Mouse (Mus musculus): Measurements from ENCODE around the gene Borcs7.

The Borcs7 gene

DNA sequence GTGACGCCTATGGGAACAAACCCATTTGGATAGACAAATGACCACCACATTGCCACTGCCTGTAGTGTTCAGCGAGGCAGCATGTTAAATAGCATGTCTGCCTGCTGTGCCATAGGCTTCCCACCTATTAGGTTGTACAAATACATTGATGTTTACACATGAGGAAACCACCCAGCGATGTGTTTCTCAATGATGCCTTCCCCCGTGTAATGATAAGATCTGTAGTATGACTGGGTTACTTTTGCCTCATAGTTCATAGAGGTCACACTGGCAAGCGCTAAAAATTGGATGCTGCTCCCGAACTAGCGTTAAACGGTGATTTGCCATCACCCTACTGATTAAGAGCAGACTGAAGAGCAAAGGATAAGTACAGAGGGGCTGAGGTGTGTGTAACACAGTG is 27.5 kb upstream of the Borcs7 start:
- no peak for DNase-seq (ENCODE audit: extremely low read depth, insufficient read length, low spot score)

DNA sequence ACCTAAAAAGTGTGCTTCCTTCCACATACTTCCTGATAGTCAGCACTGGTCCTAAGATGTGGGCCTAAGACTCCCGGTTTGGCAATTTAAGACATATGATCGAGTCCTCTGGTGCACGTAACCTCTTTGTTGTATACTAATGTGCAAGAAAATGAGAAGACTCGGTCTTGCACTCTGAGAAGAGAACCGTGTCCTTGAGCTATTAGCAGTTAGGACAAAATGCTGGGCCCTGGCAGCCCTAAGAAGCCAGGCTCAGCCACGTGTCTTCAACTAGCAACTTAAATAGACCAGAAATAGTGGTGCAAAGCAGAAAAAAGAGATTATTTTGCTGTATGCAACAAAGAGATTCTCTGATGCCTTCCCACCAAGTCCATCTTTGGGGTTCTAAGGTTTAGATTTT is 26.9 kb upstream of the Borcs7 start:
- DNase-seq (ENCODE audit: extremely low read depth, insufficient read length, low spot score): no peak

DNA sequence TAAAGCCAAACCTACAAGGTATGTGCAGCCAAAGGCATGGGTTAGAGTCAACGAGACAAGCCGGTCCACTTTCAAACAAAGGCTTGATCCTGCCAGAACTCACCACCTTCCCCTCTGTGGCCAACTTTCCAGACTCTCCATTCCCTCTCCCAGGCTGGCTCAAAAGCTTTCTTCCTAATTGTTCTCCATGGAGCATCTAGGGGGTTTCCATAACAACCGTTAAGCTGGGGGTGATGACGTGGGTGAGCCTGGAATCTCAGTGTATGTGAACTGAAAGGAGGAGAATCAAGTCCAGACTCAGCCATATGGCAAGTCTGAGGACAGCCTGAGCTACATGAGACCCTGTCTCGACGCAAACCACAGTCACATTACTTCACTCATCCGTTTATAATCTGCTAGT is 24.2 kb upstream of the Borcs7 start:
- no peak for DNase-seq (ENCODE audit: extremely low read depth, insufficient read length, low spot score)

DNA sequence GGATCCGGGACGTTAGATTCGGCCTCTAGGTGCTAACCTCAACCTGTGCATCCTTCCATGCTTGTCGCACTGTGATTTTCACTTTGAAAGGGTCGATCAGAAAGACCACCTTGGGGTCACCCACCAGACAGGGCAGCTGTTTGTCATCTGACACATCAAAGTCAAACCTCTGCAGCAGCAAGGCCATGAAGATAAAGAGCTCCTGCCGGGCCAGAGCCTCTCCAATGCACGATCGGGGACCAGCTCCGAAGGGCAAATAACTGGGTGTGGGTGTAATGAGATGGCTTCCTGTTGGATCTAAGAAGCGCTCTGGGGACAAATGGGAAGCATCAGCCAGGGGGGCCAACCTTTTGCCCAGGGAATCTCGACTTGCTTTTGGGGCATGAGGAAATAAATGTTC is 22.4 kb upstream of the Borcs7 start:
- no peak for DNase-seq (ENCODE audit: extremely low read depth, insufficient read length, low spot score)

DNA sequence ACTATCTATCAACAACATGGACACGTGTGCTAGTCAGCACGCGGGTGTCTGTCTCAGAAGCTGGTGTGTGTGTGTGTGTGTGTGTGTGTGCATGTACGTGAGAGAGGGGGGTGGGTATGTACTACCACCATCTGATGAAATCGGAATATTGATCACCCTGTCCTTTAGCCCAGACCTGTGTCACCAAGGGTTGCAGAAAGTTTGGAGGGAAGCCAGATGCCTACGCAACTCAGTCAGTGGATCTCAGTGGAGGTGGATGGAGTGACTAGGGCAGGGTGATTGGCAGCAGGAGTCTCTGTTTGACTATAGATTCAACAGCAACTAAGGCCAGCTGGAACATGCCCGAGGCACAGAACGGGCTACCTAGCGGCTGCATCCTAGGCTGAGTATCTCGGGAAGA is 21.4 kb upstream of the Borcs7 start:
- no peak for DNase-seq (ENCODE audit: extremely low read depth, insufficient read length, low spot score)

DNA sequence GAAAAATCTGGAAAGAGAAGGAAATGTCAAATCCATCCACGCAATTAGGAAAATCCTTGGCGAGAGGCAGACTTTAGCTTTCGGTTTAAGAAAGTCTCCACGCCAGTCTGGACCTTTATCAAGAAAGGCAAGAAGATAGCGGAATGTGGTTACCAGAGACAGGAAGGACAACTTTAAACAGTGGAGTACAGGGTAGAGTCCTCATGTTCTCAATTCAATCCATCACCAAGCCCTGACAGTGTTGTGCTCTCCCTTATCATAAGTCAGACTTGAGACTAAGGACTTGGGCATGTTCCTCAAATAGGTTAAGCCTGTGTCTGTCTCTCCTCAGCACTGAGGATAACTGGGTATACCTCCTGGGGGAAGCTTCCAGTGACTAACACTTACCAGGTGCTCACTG is 19.9 kb upstream of the Borcs7 start:
- no peak for DNase-seq (ENCODE audit: extremely low read depth, insufficient read length, low spot score)

DNA sequence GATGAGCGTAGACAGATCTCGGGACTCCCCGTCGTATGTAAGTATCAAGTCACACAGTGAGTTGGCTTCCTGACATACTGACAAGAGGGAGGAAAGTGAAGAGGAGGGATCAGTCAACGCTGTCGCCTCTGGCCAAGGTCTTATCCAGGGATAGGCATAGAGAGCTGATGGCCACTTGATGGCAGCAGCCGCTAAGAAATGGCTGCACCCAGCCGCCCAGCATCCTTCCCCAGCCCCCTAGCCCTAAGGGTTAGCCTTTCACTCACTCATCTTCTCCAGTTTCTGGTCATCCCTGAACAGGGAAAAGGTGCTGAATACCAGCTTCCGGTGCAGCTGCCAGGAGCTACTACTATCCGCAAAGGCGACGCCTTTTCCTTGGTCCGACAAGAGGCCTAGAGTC is 19.0 kb upstream of the Borcs7 start:
- peak; percentile 30 for DNase-seq (ENCODE audit: extremely low read depth, insufficient read length, low spot score)

DNA sequence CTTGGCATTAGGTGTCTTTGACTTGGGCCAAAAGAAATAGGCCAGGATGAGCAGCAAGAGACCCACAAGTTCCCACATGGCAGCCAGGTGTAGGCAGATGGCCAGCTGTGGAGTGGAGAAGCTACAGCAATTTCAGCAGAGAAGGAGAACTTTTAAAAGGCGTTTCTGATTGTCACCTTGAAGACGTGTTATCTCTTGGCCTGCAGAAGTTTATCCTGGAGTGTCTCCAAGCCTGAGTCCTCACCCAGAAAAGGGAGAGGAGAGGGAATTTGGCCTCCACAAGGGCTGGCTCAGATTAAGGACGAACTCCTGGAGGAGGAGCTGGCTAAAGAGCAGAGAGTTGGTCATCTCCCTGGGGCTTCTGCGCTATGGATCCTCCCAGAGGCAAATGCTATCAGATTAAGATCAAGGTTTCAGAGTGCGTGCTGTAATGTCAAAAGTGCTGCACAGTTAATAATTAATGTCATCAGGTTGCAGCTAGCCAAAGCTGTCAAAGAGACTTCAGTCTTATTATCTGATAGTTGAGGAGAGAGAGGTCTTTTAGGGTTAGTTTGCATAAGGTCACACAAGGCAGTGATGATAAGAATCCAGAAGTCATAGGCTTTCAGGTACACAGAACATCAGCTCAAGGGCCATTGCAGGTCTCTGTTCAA is 16.8 kb upstream of the Borcs7 start, which contains the start of gene Cyp17a1:
TSS of gene Cyp17a1 (minus strand) at position 407 of the 653 bp plus-strand sequence.
- no peak for DNase-seq (ENCODE audit: extremely low read depth, insufficient read length, low spot score)

DNA sequence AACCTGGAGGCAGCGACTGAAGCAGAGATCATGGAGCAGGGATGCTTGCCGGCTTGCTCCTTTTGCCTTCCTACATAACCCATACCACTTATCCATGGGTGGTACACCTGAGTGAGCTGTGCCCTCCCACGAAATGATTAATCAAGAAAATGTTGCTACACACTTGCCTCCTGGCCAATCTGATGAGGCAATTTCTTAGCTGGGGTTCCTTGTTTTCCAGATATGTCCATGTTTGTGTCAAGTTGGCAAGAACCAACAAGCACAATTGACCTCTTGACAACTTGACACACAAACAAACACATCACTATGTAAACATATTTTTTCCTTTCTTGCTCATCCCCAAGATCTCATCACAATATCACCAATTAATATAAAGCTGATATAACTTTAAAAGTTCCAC is 14.1 kb upstream of the Borcs7 start:
- no peak for DNase-seq (ENCODE audit: extremely low read depth, insufficient read length, low spot score)

DNA sequence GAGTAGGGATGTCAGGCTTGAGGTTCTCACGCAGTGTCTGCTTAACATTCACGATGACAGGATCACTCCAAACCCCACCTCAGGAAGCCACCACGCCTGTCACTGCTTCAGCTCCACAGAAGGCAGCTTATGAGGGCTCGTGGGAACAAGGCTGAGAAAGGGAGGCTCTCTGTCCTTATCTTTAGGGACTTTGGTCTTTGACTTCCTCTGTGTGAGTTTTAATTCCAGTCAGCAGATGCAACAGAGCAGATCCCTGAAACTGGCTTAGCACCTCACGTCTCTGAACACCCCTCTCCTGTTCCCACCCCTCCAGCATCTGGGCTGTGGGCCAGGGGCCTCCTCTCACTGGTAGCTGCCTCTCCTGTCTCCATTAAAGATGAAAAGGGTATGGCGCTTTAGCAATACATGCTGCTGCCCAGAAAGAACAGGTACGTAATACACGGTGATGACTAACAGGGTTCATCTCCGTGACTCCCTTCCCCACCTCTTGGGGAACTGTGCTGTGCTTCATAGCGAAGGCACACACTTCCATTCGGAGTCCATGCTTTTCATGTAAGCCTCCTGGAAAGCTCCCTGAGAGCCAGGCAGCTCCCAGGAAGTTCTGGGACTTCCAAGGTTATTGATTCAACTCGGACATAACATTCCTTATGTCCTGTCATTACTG is 9.9 kb upstream of the Borcs7 start:
- no peak for DNase-seq (ENCODE audit: extremely low read depth, insufficient read length, low spot score)

DNA sequence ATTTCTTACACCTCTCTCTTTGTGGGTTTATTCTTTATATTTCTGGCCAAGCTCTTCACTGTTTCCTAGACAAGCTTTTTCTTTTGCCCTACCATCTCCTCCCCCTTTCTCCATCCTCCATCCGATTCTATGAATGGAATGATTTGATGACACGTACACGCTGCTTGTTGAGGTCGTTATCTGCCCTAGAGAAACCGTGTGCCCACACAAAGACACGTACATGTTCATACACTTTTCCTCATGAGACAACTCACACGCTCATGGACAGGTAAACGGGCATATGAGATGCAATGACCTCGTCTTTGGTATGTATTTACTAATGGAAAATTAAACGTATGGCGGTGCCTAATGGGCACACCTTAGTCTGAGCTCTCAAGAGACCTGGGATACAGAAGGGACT is 681 bp downstream of the Borcs7 start:
- DNase-seq (ENCODE audit: extremely low read depth, insufficient read length, low spot score): no peak

DNA sequence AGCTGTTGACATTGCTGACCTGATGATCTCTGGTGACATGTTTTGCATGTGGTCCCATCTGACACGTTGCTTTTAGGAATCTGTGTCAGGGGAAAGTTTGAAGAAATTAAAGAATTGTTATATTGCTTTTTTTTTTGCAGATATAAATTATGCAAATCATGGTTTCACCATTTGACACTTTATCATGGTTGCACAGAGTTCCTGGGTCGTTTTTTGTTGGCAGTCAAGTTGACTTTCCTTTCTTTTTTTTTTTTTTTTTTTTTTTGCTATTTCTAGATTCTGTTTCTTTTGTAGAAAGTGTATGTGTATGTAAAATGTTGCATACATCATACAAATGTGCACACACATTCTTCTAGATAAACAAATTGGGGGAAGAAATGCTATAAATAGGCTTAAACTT is 1.4 kb downstream of the Borcs7 start:
- DNase-seq (ENCODE audit: extremely low read depth, insufficient read length, low spot score): no peak

DNA sequence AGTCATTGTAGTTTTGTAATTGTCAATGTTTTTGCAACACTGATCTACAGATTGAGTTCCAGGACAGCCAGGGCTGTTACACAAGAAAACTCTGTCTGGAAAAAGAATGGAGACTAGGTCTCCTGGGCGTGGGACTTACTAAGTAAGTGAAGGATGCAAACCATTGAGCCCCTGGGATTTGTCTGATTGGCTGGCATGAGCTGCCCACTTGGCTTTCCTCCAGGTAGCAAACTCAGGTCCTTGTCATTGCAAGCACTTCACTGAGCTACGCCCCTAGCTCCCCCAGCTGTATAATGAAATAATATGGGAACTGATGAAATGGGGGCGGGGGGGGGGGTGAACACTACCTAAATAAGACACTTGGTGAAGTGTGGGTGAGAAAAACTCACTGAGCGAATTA is 3.4 kb downstream of the Borcs7 start:
- no peak for DNase-seq (ENCODE audit: extremely low read depth, insufficient read length, low spot score)

DNA sequence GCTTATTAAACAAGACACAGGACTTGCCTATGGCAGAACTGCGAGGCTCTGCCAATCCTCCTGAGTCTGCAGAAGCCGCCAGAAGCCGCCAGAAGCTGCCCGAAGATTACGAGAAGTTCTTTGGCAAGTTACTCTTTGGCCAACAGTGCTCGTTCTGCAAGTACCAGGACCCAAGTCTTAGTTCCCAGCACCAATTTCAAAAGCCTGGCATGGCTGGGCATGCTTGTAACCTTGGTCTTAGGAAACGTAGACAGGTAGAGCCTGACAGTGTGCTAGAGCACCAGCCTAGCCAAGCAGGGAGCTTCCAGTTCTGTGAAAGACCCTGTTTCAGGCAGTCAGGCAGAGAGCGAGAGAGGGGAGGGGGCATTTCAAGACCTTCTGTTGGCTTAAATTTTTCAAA is 6.8 kb downstream of the Borcs7 start:
- no peak for DNase-seq (ENCODE audit: extremely low read depth, insufficient read length, low spot score)

DNA sequence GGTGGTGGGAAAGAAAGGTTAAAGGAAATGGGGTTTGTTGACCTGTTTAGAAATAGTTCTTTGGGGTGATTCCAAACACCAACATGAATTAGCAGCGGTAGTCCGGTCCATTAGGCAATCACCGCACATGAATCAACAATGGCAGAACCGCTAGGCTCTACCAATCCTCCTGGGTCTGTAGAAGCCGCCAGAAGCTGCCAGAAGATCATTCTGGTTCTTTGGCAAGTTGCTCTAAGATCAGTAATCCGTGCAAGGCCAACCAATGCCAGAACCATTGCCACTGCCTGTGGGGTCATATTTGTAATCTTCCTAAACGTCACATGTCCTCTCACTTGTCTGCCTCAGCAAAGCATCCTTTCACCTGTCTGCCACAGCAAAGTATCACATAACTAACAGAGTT is 7.2 kb downstream of the Borcs7 start:
- DNase-seq (ENCODE audit: extremely low read depth, insufficient read length, low spot score): no peak

DNA sequence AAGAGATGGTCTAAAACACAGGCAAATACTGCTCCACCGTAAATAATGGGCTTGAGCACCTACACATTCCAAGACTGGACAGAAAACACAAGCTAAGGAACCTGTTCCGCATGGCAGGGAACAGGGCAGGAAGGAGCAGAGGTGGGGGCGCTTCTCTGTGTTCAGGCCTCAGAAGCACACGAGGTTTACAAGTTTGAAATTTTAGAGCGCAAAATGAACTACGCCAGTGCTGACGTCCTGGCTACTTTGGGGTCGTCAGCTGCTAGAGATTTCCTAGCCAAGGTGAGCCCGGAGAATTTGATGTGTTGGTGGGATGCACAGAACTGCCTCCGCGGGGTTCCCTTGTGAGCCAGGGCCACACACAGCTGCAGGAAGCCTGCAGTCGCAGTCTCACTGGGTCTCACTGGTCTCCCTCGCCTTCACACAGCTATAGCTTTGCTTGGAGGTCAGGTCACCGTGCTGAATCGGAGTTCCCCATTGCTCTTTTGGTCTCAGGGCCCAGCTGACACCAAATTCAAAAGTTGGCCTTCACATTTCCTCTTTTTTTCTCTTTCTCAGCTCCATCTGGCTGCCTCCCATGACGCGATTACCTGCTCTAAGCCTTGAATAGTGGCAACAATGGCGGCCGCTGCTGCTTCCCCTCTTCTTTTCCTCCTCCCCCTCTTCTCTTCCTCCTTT is 8.3 kb downstream of the Borcs7 start:
- DNase-seq (ENCODE audit: extremely low read depth, insufficient read length, low spot score): no peak

DNA sequence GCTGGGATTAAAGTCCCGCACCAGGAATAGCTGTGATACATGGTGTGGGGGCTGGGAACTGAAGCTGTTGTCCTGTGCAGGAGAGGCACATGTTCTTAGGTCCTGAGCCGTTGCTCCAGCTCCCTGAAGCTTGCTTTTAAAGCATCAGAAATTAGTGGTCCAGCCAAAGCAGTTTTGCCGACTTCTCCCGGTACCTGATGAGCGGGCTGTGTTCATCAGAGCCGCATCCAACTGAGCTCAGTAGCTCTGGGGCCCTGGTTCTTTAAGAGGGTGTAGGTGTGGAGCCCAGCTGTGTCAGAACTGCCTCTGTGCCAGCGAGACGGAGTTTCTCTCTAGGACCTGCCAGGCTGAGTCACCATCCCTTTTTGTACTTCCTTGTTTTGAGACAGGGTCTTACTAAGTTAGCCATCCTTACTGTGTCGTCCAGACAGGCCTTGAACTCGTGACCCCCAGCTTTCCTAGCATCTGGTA is 9.3 kb downstream of the Borcs7 start:
- DNase-seq (ENCODE audit: extremely low read depth, insufficient read length, low spot score): no peak

DNA sequence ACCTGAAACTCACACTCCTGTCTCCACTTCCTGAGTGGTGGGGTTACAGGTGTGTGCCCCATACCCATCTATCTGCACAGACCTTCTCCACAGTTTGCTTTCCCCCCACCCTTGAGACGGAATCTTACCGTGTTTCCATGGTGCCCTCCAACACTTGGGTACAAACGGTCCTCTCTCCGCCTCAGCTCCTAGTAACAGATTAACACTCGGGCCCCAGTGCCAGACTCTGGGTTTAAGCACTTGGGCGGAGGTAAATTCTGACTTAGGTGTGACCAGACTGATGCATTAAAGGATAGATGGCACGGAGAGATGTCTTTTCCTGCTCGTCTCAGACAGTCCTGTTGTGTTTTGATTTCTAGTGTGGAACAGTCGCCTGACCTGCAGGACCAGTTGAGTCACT is 11.4 kb downstream of the Borcs7 start:
- no peak for DNase-seq (ENCODE audit: extremely low read depth, insufficient read length, low spot score)

DNA sequence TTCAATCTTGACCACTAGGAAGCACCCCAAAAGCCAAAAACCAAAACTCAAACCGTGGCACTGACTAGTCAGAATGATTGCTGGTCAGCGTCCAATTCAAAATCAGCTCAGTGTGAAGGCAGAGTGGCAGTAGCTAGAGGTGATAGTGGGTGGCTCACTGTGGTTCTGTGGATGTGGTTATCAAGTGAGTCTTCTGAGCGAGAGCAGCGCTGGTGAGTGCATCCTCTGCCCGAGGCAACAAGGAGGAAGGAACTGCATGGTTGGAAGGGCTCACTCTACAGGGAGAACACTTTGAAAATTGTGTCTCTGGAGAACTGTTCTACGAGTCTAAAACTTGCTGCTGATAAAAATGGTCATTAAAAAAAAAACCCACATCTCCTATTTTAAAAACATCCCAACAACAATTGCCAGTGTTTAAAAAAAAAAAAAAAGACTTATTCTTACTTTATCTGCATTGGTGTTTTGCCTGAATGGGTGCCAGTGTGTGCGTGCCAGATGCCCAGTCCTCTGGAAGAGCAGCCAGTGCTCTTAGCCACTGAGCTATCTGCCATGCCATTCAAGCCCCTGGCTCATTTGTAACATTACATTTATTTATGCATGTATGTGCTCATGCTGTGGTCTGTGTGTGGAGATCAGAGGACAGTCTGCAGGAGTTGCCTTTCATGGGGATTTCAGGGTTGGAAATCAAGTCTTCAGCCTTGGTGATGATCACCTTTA is 16.2 kb downstream of the Borcs7 start:
- DNase-seq (ENCODE audit: extremely low read depth, insufficient read length, low spot score): no peak

DNA sequence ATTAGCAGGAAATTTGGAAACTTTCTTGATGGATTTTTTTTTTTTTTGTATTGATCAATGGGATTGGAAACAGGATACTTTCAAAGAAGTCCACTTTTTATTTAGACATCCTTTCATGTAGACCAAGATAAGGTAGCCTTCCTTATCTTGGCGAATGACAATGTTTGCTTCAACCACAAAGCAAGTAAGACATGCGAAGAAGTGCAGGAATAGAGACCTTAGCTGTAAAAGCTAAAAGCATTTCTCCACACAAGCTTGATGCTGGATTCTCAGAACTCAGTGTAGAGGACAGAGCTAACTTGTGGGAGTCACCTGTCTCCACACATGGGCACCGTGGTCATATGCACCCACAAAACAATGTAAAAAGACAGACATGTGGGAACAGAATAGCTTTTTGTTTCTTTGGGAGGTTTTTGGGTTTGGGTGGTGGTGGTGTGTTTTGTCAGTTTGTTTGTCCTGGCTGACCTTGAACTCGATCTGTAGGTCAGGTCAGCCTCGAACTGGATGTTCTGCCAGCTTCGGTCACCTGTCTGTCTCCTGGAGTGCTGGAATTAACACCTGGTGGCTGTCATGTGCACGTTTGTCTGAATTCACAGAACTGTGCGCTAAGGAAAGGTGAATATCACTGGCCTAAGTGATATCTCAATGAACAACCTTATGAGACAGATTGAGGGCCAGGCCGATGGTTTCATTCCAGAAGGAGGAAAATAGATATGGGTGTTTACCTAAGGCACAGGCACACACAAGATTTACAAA is 17.0 kb downstream of the Borcs7 start:
- DNase-seq (ENCODE audit: extremely low read depth, insufficient read length, low spot score): no peak

Data from 3134 (cell line).